Mouse (Mus musculus) large intestine, adult 2 months (tissue): ENCODE results near the gene Itpr2. TPM values are rescaled to one million over a fixed set of nuclear protein-coding genes. Genes with fewer than 3 reads are reported as not detected.

ENCODE experiments used
- DNase-seq: peaks from one replicate; pipeline ENCODE4 v3.0.0-alpha.2; 2012; ENCODE audit warnings: low read depth, low spot score
- WGBS: fragments of 180-500 bp; shearing (Covaris S2); methylation state at CpG from one replicate; pipeline ENCODE4 v1.1.7; 2018; 5-methylcytosine and 5-hydroxymethylcytosine counted together
- polyA plus RNA-seq: library from polyadenylated mRNA; depleted of rRNA; stranded (reverse); fragments of >200 nt; gene quantifications from 2 replicates; pipeline ENCODE4 v1.2.3, GENCODE M21; 2012

The Itpr2 gene
- polyA plus RNA-seq, 1 experiment = 6.8 TPM

GRCm38 (mm10) chr6:146331017-146331669 is 170.9 kb downstream of the Itpr2 start:
- 62% methylated on average over 6 of the region's 6 CpGs for WGBS
- no peak for DNase-seq

GRCm38 (mm10) chr6:146329079-146329478 is 172.9 kb downstream of the Itpr2 start:
- DNase-seq = no peak
- 78% methylated on average over 3 of the region's 3 CpGs for WGBS

GRCm38 (mm10) chr6:146326631-146327030 is 175.4 kb downstream of the Itpr2 start:
- WGBS = 90% methylated on average over 8 of the region's 8 CpGs
- DNase-seq = no peak

- no peak for DNase-seq
- WGBS = 71% methylated on average over 19 of the region's 19 CpGs
Measured at GRCm38 (mm10) chr6:146324541-146325204, 177.3 kb downstream of the Itpr2 start.

GRCm38 (mm10) chr6:146322555-146322954 is 179.5 kb downstream of the Itpr2 start:
- DNase-seq = no peak
- WGBS = 52% methylated on average over 7 of the region's 7 CpGs

- 59% methylated on average over 4 of the region's 4 CpGs for WGBS
- DNase-seq = no peak
Measured at GRCm38 (mm10) chr6:146321951-146322350, 180.1 kb downstream of the Itpr2 start.

GRCm38 (mm10) chr6:146316415-146316814 is 185.6 kb downstream of the Itpr2 start:
- WGBS = 85% methylated on average over 6 of the region's 6 CpGs
- DNase-seq = no peak

GRCm38 (mm10) chr6:146315153-146315552 is 186.9 kb downstream of the Itpr2 start:
- 79% methylated on average over 8 of the region's 8 CpGs for WGBS
- DNase-seq = no peak

GRCm38 (mm10) chr6:146314304-146314703 is 187.7 kb downstream of the Itpr2 start:
- DNase-seq = no peak
- WGBS = 92% methylated on average over 5 of the region's 5 CpGs

- WGBS = 77% methylated on average over 4 of the region's 4 CpGs
- DNase-seq = no peak
Measured at GRCm38 (mm10) chr6:146313396-146313795, 188.6 kb downstream of the Itpr2 start.

GRCm38 (mm10) chr6:146310210-146310609 is 191.8 kb downstream of the Itpr2 start:
- DNase-seq = no peak
- 73% methylated on average over 2 of the region's 2 CpGs for WGBS

- no peak for DNase-seq
- WGBS = 96% methylated on average over 1 of the region's 1 CpGs
Measured at GRCm38 (mm10) chr6:146309335-146309734, 192.7 kb downstream of the Itpr2 start.

- no peak for DNase-seq
- WGBS = 70% methylated on average over 3 of the region's 3 CpGs
Measured at GRCm38 (mm10) chr6:146305995-146306394, 196.0 kb downstream of the Itpr2 start.

GRCm38 (mm10) chr6:146304088-146304487 is 197.9 kb downstream of the Itpr2 start:
- DNase-seq = no peak
- 96% methylated on average over 11 of the region's 11 CpGs for WGBS

GRCm38 (mm10) chr6:146303336-146303735 is 198.7 kb downstream of the Itpr2 start:
- no peak for DNase-seq
- WGBS = 63% methylated on average over 2 of the region's 2 CpGs

- 76% methylated on average over 8 of the region's 8 CpGs for WGBS
- no peak for DNase-seq
Measured at GRCm38 (mm10) chr6:146302574-146303130, 199.4 kb downstream of the Itpr2 start.

GRCm38 (mm10) chr6:146302101-146302500 is 199.9 kb downstream of the Itpr2 start:
- no peak for DNase-seq
- WGBS = 80% methylated on average over 3 of the region's 3 CpGs

- DNase-seq = no peak
Measured at GRCm38 (mm10) chr6:146300961-146301360, 201.1 kb downstream of the Itpr2 start.

- no peak for DNase-seq
Measured at GRCm38 (mm10) chr6:146298712-146299111, 203.3 kb downstream of the Itpr2 start.

GRCm38 (mm10) chr6:146291036-146291435 is 211.0 kb downstream of the Itpr2 start:
- no peak for DNase-seq
- 89% methylated on average over 10 of the region's 10 CpGs for WGBS

GRCm38 (mm10) chr6:146289801-146290200 is 212.2 kb downstream of the Itpr2 start:
- WGBS = 74% methylated on average over 10 of the region's 10 CpGs
- DNase-seq = no peak
